Mouse (Mus musculus): ENCODE data around the gene Tekt3. TPM values are rescaled to one million over a fixed set of nuclear protein-coding genes. Genes with fewer than 3 reads are reported as not detected.
A peak's percentile ranks its signal among the peaks of the same experiment; 100 is the strongest.

The Tekt3 gene
- not detected in 2 replicates for polyA plus RNA-seq (2015; fragmentation: Nextera tagmentation; extraction: Ambion mirVana)

DNA sequence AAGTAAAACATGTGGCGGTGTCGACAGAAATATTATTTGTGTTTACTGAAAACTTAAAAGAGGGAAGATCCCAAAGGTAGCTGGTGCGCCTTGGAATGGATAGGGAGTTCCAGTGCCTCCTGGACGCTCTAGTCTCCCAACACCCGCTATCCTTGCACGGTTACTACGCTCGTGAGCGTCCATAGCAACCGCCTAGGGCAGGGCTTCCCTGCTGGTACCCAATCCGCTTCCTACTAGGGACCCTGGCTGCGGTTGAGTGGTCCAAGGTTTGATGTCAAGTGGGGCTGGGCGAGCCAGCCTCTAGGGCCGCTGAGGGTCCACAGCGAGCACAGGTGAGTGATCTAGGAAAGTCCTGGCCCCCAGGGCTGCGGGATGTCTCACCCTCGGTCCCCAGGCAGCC, at the start of gene Tekt3:
Tekt3 (plus strand) TSS at position 209 of the 400 bp plus-strand sequence.
- Histone ChIP-seq H3K36me3 (ENCODE audit: control insufficient read depth, insufficient read depth, low read length) (no peaks in the 10 kb centered on the region), H3K27ac (ENCODE audit: low read length) (no peak within 1 kb of the TSS), H3K4me2 (ENCODE audit: low read length) (peak within 1 kb of the TSS; percentile 31; the same call in 1 of the 2 replicates), H3K9me3 (replicated peaks; ENCODE audit: control insufficient read depth, low read length, poor library complexity, severe bottlenecking) (no peaks in the 10 kb centered on the region), H3K9ac (ENCODE audit: low read depth, low read length) (no peak within 1 kb of the TSS), H3K4me3 (ENCODE audit: low read depth, low read length) (no peak within 1 kb of the TSS), H3K27me3 (ENCODE audit: control insufficient read depth, insufficient read depth, low read depth, low read length) (no peaks in the 10 kb centered on the region), H3K4me1 (ENCODE audit: control insufficient read depth, insufficient read depth, low read length) (no peaks in the 10 kb centered on the region)
- 12% methylated on average over 17 of the region's 17 CpGs for WGBS
- no peak for ATAC-seq

DNA sequence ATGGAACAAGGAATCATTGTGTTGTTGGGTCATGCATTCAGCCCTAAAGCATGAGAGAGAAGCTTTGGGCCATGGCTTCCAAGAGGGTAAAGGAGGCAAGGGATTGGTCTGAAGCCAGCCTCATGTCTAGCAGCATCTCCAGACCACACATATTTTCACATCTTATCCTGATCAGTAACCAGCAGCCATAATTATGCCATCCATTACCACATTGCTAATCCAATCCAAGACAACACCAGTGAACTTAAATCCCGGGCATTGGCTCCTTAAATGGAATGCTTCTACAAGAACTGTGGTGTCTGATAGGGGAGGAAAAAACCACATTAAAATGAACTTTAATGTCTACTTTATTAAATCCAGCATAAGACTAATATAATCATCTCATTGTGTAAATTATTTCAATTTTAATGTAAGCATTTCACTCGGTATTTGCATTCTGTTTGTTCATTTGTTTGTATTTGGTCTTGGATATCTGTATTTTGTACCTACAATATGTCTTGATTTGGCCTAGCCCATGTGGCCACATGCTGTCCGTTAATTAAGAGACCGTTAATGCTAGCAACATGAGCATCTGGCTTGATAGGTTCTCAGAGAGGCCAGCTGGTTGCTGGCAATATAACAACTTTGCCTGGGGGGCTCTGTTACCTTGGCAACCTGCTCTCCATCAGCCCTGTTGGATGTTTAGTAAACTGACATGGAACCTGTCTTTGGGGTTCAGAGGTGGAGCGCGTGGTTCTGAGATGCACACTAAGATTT, 43.9 kb upstream of the Tekt3 start:
- Histone ChIP-seq H3K36me3 (ENCODE audit: control insufficient read depth, insufficient read depth, low read length) (no peaks in the 10 kb centered on the region), H3K4me2 (ENCODE audit: low read length) (no peak overlapping the region), H3K27me3 (ENCODE audit: control insufficient read depth, insufficient read depth, low read depth, low read length) (no peaks in the 10 kb centered on the region), H3K4me3 (ENCODE audit: low read depth, low read length) (no peak overlapping the region), H3K4me1 (ENCODE audit: control insufficient read depth, insufficient read depth, low read length) (peaks cover 11% of the 10 kb centered on the region), H3K9ac (ENCODE audit: low read depth, low read length) (no peak overlapping the region), H3K27ac (ENCODE audit: low read length) (no peak overlapping the region), H3K9me3 (replicated peaks; ENCODE audit: control insufficient read depth, low read length, poor library complexity, severe bottlenecking) (no peaks in the 10 kb centered on the region)
- no peak for ATAC-seq
- 71% methylated on average over 6 of the region's 6 CpGs for WGBS

DNA sequence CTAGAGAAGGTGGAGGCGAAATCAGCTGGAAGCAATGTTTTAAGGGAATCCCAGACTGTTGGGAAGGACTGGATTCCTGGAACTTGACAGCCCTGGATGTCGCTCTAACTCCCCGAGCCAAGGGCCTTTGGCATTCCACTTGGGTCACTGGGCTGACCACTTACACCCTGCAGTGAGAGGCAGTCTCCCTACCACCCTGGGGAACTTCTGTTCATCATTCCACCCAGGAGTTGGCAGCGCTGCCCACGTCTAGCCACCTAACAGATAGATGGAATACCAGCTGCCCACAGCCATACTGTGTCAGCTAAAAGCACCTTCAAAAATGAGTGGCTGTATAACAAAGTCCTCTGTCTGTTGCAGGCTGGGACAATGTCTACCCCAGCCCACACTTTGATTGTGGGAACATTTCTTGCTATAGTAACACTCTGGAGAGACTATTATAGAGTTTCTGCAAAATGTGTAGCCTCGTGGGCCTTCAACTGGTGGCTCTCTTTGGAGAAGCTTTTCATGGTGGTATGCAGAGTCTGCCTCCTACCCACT, 43.3 kb upstream of the Tekt3 start:
- no peaks in the 10 kb centered on the region for H3K36me3 ChIP-seq (ENCODE audit: control insufficient read depth, insufficient read depth, low read length)
- no peak overlapping the region for H3K4me2 ChIP-seq (ENCODE audit: low read length)
- no peak overlapping the region for H3K9ac ChIP-seq (ENCODE audit: low read depth, low read length)
- H3K9me3 ChIP-seq (replicated peaks; ENCODE audit: control insufficient read depth, low read length, poor library complexity, severe bottlenecking), result no peaks in the 10 kb centered on the region
- H3K27ac ChIP-seq (ENCODE audit: low read length), result no peak overlapping the region
- H3K27me3 ChIP-seq (ENCODE audit: control insufficient read depth, insufficient read depth, low read depth, low read length), result no peaks in the 10 kb centered on the region
- no peak overlapping the region for H3K4me3 ChIP-seq (ENCODE audit: low read depth, low read length)
- peaks cover 11% of the 10 kb centered on the region for H3K4me1 ChIP-seq (ENCODE audit: control insufficient read depth, insufficient read depth, low read length)
- 84% methylated on average over 6 of the region's 6 CpGs for WGBS
- no peak for ATAC-seq

GRCm38 (mm10) chr11:63020633-63021032, 40.8 kb upstream of the Tekt3 start:
- peaks cover 11% of the 10 kb centered on the region for H3K4me1 ChIP-seq (ENCODE audit: control insufficient read depth, insufficient read depth, low read length)
- H3K36me3 ChIP-seq (ENCODE audit: control insufficient read depth, insufficient read depth, low read length), result no peaks in the 10 kb centered on the region
- no peaks in the 10 kb centered on the region for H3K9me3 ChIP-seq (replicated peaks; ENCODE audit: control insufficient read depth, low read length, poor library complexity, severe bottlenecking)
- no peak overlapping the region for H3K4me3 ChIP-seq (ENCODE audit: low read depth, low read length)
- H3K9ac ChIP-seq (ENCODE audit: low read depth, low read length), result no peak overlapping the region
- H3K27ac ChIP-seq (ENCODE audit: low read length), result no peak overlapping the region
- no peak for ATAC-seq
- no peaks in the 10 kb centered on the region for H3K27me3 ChIP-seq (ENCODE audit: control insufficient read depth, insufficient read depth, low read depth, low read length)
- no peak overlapping the region for H3K4me2 ChIP-seq (ENCODE audit: low read length)

DNA sequence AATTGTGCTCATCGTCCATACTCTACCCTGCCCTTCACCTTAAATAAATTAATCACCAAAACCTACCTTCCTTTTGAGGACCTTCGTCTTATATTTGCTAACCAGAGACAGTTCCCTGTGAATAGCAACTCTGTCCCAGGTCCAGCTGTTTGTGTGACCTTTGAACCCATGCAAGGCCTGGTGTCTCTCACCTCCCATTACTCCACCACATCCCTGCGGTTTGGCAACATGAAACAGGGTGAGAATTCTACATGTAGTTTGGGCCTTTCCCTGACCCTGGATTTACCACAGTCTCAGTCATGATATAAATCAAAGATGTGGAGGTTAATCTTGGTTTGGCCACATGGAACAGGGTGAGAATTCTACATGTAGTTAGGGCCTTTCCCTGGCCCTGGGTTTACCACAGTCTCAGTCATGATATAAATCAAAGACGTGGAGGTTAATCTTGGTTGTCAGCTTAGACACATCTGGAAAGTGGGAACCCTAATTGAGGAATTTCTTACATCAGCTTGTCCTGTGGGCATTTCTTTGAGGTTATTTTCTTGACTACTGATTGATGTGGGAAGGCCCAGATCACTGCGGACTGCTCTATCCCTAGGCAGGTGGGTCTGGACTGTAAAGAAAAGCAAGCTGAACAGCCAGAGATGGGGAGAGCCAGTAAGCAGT, 40.2 kb upstream of the Tekt3 start:
- H3K4me2 ChIP-seq (ENCODE audit: low read length), result no peak overlapping the region
- WGBS, result 83% methylated on average over 5 of the region's 5 CpGs
- no peak overlapping the region for H3K9ac ChIP-seq (ENCODE audit: low read depth, low read length)
- peaks cover 11% of the 10 kb centered on the region for H3K4me1 ChIP-seq (ENCODE audit: control insufficient read depth, insufficient read depth, low read length)
- H3K27ac ChIP-seq (ENCODE audit: low read length), result no peak overlapping the region
- no peaks in the 10 kb centered on the region for H3K36me3 ChIP-seq (ENCODE audit: control insufficient read depth, insufficient read depth, low read length)
- ATAC-seq, result no peak
- no peak overlapping the region for H3K4me3 ChIP-seq (ENCODE audit: low read depth, low read length)
- H3K9me3 ChIP-seq (replicated peaks; ENCODE audit: control insufficient read depth, low read length, poor library complexity, severe bottlenecking), result no peaks in the 10 kb centered on the region
- no peaks in the 10 kb centered on the region for H3K27me3 ChIP-seq (ENCODE audit: control insufficient read depth, insufficient read depth, low read depth, low read length)

GRCm38 (mm10) chr11:63023461-63023860, 38.0 kb upstream of the Tekt3 start:
- Histone ChIP-seq H3K9ac (ENCODE audit: low read depth, low read length) (no peak overlapping the region), H3K4me3 (ENCODE audit: low read depth, low read length) (no peak overlapping the region), H3K27ac (ENCODE audit: low read length) (no peak overlapping the region), H3K9me3 (replicated peaks; ENCODE audit: control insufficient read depth, low read length, poor library complexity, severe bottlenecking) (no peaks in the 10 kb centered on the region), H3K36me3 (ENCODE audit: control insufficient read depth, insufficient read depth, low read length) (no peaks in the 10 kb centered on the region), H3K27me3 (ENCODE audit: control insufficient read depth, insufficient read depth, low read depth, low read length) (no peaks in the 10 kb centered on the region), H3K4me1 (ENCODE audit: control insufficient read depth, insufficient read depth, low read length) (peaks cover 9% of the 10 kb centered on the region; the same call in 1 of the 2 replicates), H3K4me2 (ENCODE audit: low read length) (no peak overlapping the region)
- whole genome bisulfite sequencing, result 83% methylated on average over 5 of the region's 5 CpGs
- ATAC-seq, result no peak

DNA sequence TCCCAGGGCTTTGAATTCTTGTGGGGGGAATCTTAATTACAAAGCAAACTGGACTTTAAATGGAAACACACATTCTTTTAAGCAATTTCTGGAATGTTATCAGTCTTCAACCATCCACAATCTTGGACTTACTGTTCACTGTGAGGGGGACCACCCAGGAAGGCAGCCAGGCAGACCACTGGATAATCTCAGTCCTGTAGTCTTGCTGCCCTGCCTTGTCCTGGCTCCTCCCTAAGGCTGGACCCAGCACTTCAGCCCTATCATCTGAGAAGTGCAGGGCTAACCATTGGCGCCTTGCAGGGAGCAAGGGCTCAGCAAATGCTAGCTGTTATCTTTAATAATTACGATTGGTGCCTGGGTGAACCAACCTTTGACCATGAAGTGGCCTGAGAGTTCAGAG, 37.3 kb upstream of the Tekt3 start:
- Histone ChIP-seq H3K4me2 (ENCODE audit: low read length) (no peak overlapping the region), H3K4me1 (ENCODE audit: control insufficient read depth, insufficient read depth, low read length) (peaks cover 3% of the 10 kb centered on the region; the same call in 1 of the 2 replicates), H3K36me3 (ENCODE audit: control insufficient read depth, insufficient read depth, low read length) (no peaks in the 10 kb centered on the region), H3K4me3 (ENCODE audit: low read depth, low read length) (no peak overlapping the region), H3K9me3 (replicated peaks; ENCODE audit: control insufficient read depth, low read length, poor library complexity, severe bottlenecking) (no peaks in the 10 kb centered on the region), H3K9ac (ENCODE audit: low read depth, low read length) (no peak overlapping the region), H3K27ac (ENCODE audit: low read length) (no peak overlapping the region), H3K27me3 (ENCODE audit: control insufficient read depth, insufficient read depth, low read depth, low read length) (no peaks in the 10 kb centered on the region)
- WGBS, result 66% methylated on average over 2 of the region's 2 CpGs
- no peak for ATAC-seq

DNA sequence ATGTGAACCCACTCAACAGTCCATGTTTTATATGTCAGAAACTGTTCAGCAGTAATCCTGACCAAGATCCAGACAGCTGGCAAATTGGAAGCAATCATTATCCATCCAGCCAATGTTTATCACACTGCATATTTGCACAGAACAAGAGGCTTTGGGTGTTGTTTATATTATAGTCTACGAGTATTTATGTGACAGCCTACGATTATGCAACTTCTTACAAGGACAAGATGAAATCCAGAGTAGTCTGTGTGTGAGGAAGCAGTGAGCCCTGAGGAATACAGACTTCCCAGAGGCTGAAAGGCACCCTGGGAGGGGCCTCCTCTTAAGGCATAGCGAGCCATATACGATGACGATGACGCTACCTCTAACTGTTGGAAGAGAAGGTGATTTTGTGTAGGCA, 36.0 kb upstream of the Tekt3 start:
- WGBS, result 89% methylated on average over 6 of the region's 6 CpGs

GRCm38 (mm10) chr11:63026651-63027141, 34.8 kb upstream of the Tekt3 start:
- 81% methylated on average over 9 of the region's 9 CpGs for WGBS
- Histone ChIP-seq H3K4me3 (ENCODE audit: low read depth, low read length) (no peak overlapping the region), H3K27me3 (ENCODE audit: control insufficient read depth, insufficient read depth, low read depth, low read length) (no peaks in the 10 kb centered on the region)

More for the DNA sequence above, 36.0 kb upstream of the Tekt3 start:
- no peak overlapping the region for H3K4me2 ChIP-seq (ENCODE audit: low read length)
- no peak overlapping the region for H3K4me3 ChIP-seq (ENCODE audit: low read depth, low read length)
- H3K4me1 ChIP-seq (ENCODE audit: control insufficient read depth, insufficient read depth, low read length), result no peaks in the 10 kb centered on the region
- H3K27me3 ChIP-seq (ENCODE audit: control insufficient read depth, insufficient read depth, low read depth, low read length), result no peaks in the 10 kb centered on the region
- ATAC-seq, result no peak
- H3K9me3 ChIP-seq (replicated peaks; ENCODE audit: control insufficient read depth, low read length, poor library complexity, severe bottlenecking), result no peaks in the 10 kb centered on the region
- H3K9ac ChIP-seq (ENCODE audit: low read depth, low read length), result no peak overlapping the region
- H3K27ac ChIP-seq (ENCODE audit: low read length), result no peak overlapping the region
- no peaks in the 10 kb centered on the region for H3K36me3 ChIP-seq (ENCODE audit: control insufficient read depth, insufficient read depth, low read length)

More at GRCm38 (mm10) chr11:63026651-63027141, 34.8 kb upstream of the Tekt3 start:
- H3K27ac ChIP-seq (ENCODE audit: low read length), result no peak overlapping the region
- H3K4me2 ChIP-seq (ENCODE audit: low read length), result no peak overlapping the region
- ATAC-seq, result no peak
- H3K4me1 ChIP-seq (ENCODE audit: control insufficient read depth, insufficient read depth, low read length), result no peaks in the 10 kb centered on the region
- H3K36me3 ChIP-seq (ENCODE audit: control insufficient read depth, insufficient read depth, low read length), result no peaks in the 10 kb centered on the region
- no peak overlapping the region for H3K9ac ChIP-seq (ENCODE audit: low read depth, low read length)
- no peaks in the 10 kb centered on the region for H3K9me3 ChIP-seq (replicated peaks; ENCODE audit: control insufficient read depth, low read length, poor library complexity, severe bottlenecking)

All from midbrain, embryonic 16.5 days (tissue).